Mouse (Mus musculus) liver, adult 2 months (tissue): ENCODE results near the gene Ralgds.

Source experiments
- CTCF ChIP-seq: fragments of 200-500 bp; IDR thresholded peaks from 2 replicates; pipeline ENCODE4 v1.5.1; 2011; ENCODE audit warnings: low read depth, low read length, control low read depth
- POLR2A ChIP-seq: fragments of 200-500 bp; IDR thresholded peaks from 2 replicates; pipeline ENCODE4 v1.6.1; 2011; ENCODE audit warnings: low read length, control low read depth; ENCODE audit not compliant: insufficient read depth; ENCODE audit errors: extremely low read depth

DNA sequence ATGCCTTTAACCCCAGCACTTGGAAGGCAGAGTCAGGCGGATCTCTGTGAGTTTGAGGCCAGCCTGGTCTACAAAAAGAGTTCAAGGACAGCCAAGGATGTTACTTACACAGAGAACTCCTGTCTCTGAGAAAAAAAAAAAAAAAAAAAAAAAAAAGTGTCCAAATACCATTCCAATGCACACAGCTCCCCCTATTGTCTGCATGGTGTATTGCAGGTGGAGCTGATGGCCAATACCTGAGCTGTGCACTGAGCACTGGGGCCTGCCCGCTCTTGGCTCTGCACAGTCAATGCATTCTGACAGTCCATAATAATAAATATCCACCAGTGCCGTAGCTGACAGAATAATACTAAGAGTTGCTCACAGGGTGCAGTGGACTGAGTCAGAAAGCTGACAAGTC lies 49.0 kb upstream of the Ralgds start:
- no peak for TF ChIP-seq POLR2A
- peak; percentile 76 for TF ChIP-seq CTCF
